Mouse (Mus musculus) gonadal fat pad, adult 2 months (tissue): ENCODE results near the gene Gramd1a. TPM values are rescaled to one million over a fixed set of nuclear protein-coding genes. Genes with fewer than 3 reads are reported as not detected.

Experiments used
- DNase-seq: peaks from one replicate; pipeline ENCODE4 v3.0.0-alpha.2; 2012; ENCODE audit warnings: low read depth
- polyA plus RNA-seq: library from polyadenylated mRNA; depleted of rRNA; stranded (reverse); fragments of >200 nt; gene quantifications from 2 replicates; pipeline ENCODE4 v1.2.3, GENCODE M21; 2012; rRNA removed

Gramd1a gene
- polyA plus RNA-seq, 1 experiment: 80.0 TPM

- no peak for DNase-seq
These were observed 58.7 kb downstream of the Gramd1a start for GRCm38 (mm10) chr7:31096892-31097564.

- DNase-seq: no peak
These were observed 60.8 kb downstream of the Gramd1a start for GRCm38 (mm10) chr7:31094774-31095501.

DNA sequence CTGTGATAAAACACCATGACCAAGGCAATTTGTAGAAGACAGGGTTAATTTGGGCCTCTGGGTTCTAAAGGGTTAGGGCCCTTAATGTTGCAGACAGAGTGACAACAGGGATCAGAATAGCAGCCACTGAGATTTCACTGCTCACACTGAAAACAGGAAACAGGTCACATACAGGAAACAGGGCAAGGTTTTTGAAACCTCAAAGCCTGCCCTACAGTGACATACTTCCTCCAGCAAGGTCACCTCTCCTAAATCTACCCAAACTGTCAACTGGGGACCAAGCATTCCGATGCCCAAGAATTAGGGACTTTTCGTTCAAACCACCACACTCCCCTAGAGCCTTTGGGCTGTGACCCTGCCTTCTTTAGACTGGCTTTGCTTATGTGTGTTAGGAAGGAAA lies 66.0 kb downstream of the Gramd1a start:
- no peak for DNase-seq

DNA sequence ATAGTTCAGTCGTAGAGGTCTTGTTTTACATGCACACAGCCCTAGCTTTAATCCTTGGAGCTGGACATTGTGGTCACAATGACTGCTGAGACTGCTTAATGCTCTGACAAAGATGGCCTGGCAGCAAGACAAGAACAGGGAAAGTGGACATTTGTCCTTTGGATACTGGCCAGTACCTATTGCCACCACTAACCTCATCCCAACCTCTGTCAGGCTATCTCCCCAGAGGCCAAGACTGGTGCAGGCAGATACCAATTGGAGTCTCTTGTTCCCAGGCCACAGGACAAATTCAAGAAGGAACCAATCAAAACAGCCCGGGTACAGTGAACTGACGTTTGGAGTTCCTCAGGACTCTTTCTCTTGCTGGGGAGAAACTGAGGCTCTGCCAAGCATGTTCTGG lies 67.5 kb downstream of the Gramd1a start:
- no peak for DNase-seq

- no peak for DNase-seq
These were observed 68.4 kb downstream of the Gramd1a start for GRCm38 (mm10) chr7:31087262-31087661.

GRCm38 (mm10) chr7:31086175-31086755 lies 69.4 kb downstream of the Gramd1a start:
- no peak for DNase-seq

DNA sequence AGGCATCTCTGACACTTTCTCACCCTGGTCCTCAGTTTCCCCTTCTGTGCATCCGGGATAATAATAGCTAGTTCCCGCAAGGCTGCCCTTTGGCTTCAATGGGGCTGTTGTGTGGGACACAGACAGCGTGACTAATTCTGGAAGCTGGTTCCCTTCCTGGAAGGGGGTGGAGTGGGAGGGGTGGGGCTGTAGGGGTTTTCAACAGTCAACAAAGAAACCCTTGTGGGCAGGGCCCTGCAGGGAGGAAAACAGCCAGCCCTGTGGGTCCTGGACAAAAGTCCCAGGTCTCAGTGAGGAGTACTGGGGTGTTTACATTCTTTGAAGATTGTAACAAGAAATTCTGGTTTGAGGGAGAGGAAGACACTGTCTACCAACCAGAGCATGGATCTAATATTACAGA lies 70.5 kb downstream of the Gramd1a start:
- DNase-seq: no peak

GRCm38 (mm10) chr7:31084140-31084539 lies 71.6 kb downstream of the Gramd1a start:
- no peak for DNase-seq

DNA sequence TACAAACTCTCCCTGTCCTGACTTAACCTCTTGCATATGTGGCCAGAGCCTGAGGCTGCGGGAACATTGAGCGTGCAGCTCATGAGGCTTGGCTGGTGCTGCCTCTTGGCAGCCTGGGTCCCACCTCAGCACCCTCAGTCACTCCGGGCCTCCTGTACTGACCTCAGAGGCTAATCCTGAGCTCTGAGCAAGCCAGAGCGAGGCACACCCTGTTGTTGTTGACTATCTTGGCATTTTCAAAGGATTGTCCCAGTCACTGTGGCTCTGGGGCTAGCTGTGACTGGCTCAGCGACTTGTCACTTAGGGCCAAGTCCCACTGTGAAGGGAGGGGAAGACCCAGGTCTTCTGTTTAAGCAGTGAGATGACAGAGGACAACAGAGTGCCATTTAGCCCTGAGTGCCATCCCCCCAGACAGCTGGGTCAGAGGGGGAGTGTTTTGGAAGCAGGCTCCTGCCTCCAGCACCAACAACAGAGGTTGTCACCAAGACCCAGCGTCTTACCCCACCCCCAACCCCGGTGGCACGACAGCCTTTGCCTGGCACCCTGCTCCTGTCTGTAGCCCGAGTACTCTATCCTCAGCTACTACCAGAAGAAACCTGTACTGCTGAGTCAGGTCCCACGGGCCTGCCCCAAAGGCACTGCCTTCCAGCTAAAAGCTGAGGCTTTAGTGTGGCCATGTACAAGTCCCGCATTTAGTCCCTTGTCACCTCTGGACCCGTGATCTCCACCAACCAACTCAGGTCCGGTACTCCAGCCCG lies 72.7 kb downstream of the Gramd1a start:
- no peak for DNase-seq

GRCm38 (mm10) chr7:31082106-31082505 lies 73.6 kb downstream of the Gramd1a start:
- no peak for DNase-seq

DNA sequence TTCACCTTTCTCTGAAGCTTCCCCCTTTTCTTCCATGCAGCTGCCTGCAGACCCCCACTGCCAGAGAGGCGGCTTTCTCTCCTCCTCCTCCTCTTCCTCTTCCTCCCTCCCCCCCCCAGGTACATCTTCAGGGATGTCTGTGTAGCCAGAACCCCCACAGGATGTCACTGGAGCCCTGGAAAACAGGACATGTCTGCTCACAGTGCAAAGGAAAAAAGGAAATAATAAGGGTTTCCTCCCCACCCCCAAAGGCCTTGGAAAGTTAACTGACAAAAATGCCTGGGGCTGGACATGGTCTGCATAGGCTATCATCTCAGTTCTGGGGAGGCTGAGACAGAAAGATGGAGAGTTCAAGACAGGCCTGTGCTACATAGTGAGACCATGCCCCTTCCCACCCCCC lies 74.6 kb downstream of the Gramd1a start:
- DNase-seq: no peak

DNA sequence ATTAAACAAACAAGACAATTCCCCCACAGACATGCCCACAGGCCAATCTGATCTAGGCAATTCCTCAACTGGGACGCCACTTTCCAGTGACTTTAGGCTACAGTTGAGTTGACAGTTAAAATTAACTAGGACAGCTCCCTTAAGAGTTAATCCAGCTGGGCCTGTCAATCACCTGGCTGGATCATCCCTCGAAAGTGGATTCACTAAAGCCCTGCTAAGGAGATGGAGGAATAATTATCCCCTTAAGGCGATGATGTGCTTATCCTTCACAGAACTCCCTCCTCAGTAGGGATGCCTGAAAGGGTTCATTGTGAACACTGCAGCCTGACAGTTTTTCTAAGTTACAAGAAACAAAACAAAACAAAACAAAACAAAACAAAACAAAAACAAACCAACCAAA lies 75.1 kb downstream of the Gramd1a start:
- no peak for DNase-seq

Other genes starting within 250 kb of the Gramd1a start
- 0.61 and 0.65 TPM in 2 replicates for gene Mag, start 241.0 kb downstream of the Gramd1a start, polyA plus RNA-seq
- 1.1 and 2.7 TPM in 2 replicates for gene Hamp2, start 231.2 kb downstream of the Gramd1a start, polyA plus RNA-seq
- gene Hamp, start 211.9 kb downstream of the Gramd1a start, polyA plus RNA-seq: 0.76 and 8.4 TPM in 2 replicates
- 84.7 and 96.8 TPM in 2 replicates for gene Usf2, start 199.1 kb downstream of the Gramd1a start, polyA plus RNA-seq
- gene Lsr, start 182.4 kb downstream of the Gramd1a start, polyA plus RNA-seq: 71.1 and 104 TPM in 2 replicates
- gene Fam187b, start 182.1 kb downstream of the Gramd1a start, polyA plus RNA-seq: 10.9 and 14.2 TPM in 2 replicates
- gene Fxyd5, start 113.4 kb downstream of the Gramd1a start, polyA plus RNA-seq: 61.5 and 84.3 TPM in 2 replicates
- gene Fxyd7, start 104.4 kb downstream of the Gramd1a start, polyA plus RNA-seq: 3.9 and 5.0 TPM in 2 replicates
- gene Fxyd1, start 98.7 kb downstream of the Gramd1a start, polyA plus RNA-seq: 218 and 301 TPM in 2 replicates
- gene Lgi4, start 96.6 kb downstream of the Gramd1a start, polyA plus RNA-seq: 5.4 and 6.9 TPM in 2 replicates
- 49.4 and 80.0 TPM in 2 replicates for gene Fxyd3, start 79.2 kb downstream of the Gramd1a start, polyA plus RNA-seq
- gene Hpn, start 40.6 kb downstream of the Gramd1a start, polyA plus RNA-seq: 27.8 and 32.4 TPM in 2 replicates
- gene Scn1b, start 28.9 kb downstream of the Gramd1a start, polyA plus RNA-seq: 30.3 and 42.4 TPM in 2 replicates
- not detected in 2 replicates for gene Scgb2b2, start 134.6 kb upstream of the Gramd1a start, polyA plus RNA-seq
- not detected in 2 replicates for gene Scgb1b2, start 135.9 kb upstream of the Gramd1a start, polyA plus RNA-seq
- not detected in 2 replicates for gene Scgb2b3, start 206.2 kb upstream of the Gramd1a start, polyA plus RNA-seq
- not detected in 2 replicates for gene Scgb1b3, start 219.7 kb upstream of the Gramd1a start, polyA plus RNA-seq